Mouse (Mus musculus): ENCODE results near the gene Tbc1d17. TPM values are rescaled to one million over a fixed set of nuclear protein-coding genes. Genes with fewer than 3 reads are reported as not detected.

Gene Tbc1d17
- polyA plus RNA-seq, 1 experiment from 2014 or later, result 91.1 TPM

DNA sequence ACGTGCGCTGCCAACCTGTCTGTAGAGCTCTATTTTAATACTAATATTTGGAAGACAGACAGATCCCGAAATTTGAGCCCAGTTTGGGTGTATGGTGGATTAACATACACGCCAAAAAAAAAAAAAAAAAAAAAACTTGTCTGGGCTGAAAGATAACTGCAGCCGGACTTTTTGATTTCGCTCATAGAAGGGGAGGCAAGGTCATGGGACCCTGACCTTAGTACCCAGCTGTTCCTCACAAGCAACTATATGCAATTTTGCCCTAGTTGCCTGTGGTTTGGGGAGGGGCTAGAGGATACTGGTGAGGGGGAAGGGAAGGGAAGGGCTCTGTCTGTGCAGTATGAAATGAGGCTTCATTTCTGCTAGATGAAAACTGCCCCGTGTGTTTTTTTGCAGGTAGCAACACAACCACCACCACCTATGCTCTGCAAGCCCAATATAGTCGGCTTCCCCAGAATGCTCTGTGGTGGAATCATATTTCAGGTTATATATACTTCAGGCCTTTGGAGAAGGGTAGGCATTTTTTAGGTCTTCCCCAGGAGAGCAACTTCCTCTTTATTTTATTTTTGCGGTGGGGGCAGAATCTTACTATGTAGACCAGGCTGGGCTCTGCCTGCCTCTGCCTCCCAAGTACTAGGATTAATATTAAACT lies 7.5 kb upstream of the Tbc1d17 start:
- H3K4me1 ChIP-seq (replicated peaks), result peaks cover 90% of the 10 kb centered on the region

DNA sequence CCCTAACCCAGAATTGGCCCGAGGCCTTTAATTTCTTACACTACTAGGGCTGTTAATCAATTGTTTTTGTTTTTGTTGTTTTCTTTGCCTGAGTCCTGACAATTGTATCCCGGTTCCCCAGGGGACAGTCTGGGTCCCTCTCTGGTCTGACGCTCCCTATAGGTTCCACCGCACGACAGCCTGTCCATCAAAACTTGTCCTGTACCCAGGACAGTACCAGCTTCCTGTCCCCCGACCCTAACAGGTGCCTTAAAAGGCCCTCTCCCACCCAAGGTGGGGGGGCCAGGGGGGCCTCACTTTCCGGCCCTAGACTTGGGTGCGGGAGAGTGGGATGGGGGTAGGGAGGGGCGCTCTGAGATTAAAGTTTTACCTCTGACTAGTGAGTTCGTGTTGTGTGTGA lies 6.2 kb upstream of the Tbc1d17 start:
- Histone ChIP-seq H3K27me3 (ENCODE audit: insufficient read depth, poor library complexity, severe bottlenecking) (no peaks in the 10 kb centered on the region), H3K36me3 (peaks cover 37% of the 10 kb centered on the region), H3K27ac (peak overlapping the region; percentile 87), H3K9me3 (no peaks in the 10 kb centered on the region), H3K4me3 (peak overlapping the region; percentile 58), H3K4me1 (replicated peaks) (peaks cover 90% of the 10 kb centered on the region)
- DNase-seq (ENCODE audit: low spot score), result no peak
- WGBS, result 42% methylated on average over 10 of the region's 10 CpGs

More for the DNA sequence above, 7.5 kb upstream of the Tbc1d17 start:
- Histone ChIP-seq H3K27me3 (ENCODE audit: insufficient read depth, poor library complexity, severe bottlenecking) (no peaks in the 10 kb centered on the region), H3K27ac (peak overlapping the region; percentile 95), H3K36me3 (peaks cover 47% of the 10 kb centered on the region), H3K4me3 (peak overlapping the region; percentile 91), H3K9me3 (no peaks in the 10 kb centered on the region)
- no peak for DNase-seq (ENCODE audit: low spot score)
- 66% methylated on average over 9 of the region's 9 CpGs for WGBS

DNA sequence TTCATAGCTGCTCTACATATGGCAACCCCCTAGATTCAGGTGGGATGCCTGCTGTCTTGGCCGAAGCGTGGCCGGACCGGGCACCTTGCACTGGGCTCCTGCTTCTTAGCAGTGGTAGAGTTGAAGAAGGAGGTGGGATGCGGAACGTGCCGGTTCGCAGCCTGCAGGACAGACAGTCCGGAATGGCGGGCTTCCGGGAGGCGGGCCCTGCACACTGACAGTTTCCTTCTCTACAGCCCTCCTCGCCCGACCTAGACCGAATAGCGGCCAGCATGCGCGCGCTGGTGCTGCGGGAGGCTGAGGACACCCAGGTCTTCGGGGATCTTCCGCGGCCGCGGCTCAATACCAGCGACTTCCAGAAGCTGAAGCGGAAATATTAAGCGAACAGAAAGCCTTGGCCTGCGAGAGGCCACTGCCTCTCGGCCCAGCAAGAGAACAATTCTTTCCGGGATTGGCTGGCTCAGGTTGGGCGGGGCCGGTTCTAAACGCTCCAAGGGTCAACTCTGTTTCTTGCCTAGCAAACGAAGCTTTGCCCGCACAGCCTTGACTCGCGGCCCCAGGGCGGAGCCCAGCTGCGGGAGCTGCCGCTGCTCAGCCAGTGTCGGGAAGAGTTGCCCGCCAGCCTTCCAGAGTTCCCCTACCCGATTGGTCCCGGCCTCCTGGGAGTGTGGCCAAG lies 5.6 kb upstream of the Tbc1d17 start:
- Histone ChIP-seq H3K4me3 (peak overlapping the region; percentile 58), H3K9me3 (no peaks in the 10 kb centered on the region), H3K4me1 (replicated peaks) (peaks cover 85% of the 10 kb centered on the region), H3K27ac (peak overlapping the region; percentile 87), H3K27me3 (ENCODE audit: insufficient read depth, poor library complexity, severe bottlenecking) (no peaks in the 10 kb centered on the region), H3K36me3 (peaks cover 31% of the 10 kb centered on the region)
- peak; percentile 84 for DNase-seq (ENCODE audit: low spot score)
- WGBS, result 1% methylated on average over 45 of the region's 45 CpGs

DNA sequence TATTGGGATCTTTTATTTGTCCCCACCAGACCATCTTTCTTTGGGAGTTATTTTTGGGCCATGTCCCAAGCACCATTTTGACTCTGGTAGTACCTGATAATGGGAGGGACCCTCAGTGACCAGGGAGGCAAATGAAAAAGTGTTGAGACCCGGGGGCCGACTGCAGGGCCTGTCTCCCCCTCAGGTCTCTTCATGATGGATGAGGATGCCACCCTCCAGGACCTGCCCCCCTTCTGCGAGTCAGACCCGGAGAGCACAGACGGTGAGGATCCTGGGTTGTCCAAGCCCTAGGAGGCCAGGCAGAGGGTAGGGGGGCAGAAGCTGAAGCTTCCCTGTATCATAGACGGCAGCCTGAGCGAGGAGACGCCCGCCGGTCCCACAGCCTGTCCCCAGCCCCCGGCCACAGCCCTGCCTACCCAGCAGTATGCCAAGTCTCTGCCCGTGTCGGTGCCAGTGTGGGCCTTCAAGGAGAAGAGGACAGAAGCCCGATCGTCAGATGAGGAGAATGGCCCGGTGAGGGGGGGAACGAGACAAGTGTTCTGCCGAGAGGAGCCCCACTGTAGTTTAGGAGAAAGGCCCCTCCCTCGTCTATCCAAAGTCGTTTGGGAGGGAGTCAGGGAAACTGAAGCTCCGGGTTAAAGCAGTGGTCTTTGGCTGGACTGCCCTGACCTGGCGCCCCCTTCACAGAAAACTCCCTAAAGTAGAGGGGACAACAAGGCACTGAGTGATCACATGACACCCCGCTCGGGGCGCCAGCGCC lies 4.9 kb upstream of the Tbc1d17 start:
- DNase-seq (ENCODE audit: low spot score), result no peak
- Histone ChIP-seq H3K9me3 (no peaks in the 10 kb centered on the region), H3K36me3 (peaks cover 27% of the 10 kb centered on the region), H3K27me3 (ENCODE audit: insufficient read depth, poor library complexity, severe bottlenecking) (no peaks in the 10 kb centered on the region), H3K4me3 (peak overlapping the region; percentile 58), H3K27ac (peak overlapping the region; percentile 87), H3K4me1 (replicated peaks) (peaks cover 86% of the 10 kb centered on the region)
- WGBS, result 35% methylated on average over 26 of the region's 26 CpGs

DNA sequence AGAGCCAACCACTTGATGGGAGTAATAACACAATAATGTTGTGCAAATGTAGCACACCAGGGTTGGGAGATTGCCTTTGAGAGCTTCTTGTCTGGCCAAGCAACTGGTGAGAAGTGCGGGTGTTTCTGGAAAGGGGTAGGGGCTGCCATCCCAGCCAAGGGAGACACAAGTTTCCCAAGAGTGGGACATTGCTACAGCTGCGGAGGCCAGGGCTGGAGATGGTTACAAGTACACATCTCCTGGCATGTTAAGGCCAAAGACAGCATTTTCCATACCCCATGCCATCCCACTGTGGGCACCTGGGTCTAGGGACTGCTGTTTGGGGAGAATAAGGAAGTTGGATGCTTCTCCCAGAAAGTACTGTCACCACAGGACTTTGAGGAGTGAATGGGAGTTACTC lies 4.2 kb upstream of the Tbc1d17 start:
- 92% methylated on average over 2 of the region's 2 CpGs for WGBS
- H3K4me3 ChIP-seq, result peak overlapping the region; percentile 58
- peaks cover 27% of the 10 kb centered on the region for H3K36me3 ChIP-seq
- H3K27me3 ChIP-seq (ENCODE audit: insufficient read depth, poor library complexity, severe bottlenecking), result no peaks in the 10 kb centered on the region
- no peaks in the 10 kb centered on the region for H3K9me3 ChIP-seq
- peaks cover 83% of the 10 kb centered on the region for H3K4me1 ChIP-seq (replicated peaks)
- DNase-seq (ENCODE audit: low spot score), result no peak
- no peak overlapping the region; the same call in 1 of the 2 replicates for H3K27ac ChIP-seq

DNA sequence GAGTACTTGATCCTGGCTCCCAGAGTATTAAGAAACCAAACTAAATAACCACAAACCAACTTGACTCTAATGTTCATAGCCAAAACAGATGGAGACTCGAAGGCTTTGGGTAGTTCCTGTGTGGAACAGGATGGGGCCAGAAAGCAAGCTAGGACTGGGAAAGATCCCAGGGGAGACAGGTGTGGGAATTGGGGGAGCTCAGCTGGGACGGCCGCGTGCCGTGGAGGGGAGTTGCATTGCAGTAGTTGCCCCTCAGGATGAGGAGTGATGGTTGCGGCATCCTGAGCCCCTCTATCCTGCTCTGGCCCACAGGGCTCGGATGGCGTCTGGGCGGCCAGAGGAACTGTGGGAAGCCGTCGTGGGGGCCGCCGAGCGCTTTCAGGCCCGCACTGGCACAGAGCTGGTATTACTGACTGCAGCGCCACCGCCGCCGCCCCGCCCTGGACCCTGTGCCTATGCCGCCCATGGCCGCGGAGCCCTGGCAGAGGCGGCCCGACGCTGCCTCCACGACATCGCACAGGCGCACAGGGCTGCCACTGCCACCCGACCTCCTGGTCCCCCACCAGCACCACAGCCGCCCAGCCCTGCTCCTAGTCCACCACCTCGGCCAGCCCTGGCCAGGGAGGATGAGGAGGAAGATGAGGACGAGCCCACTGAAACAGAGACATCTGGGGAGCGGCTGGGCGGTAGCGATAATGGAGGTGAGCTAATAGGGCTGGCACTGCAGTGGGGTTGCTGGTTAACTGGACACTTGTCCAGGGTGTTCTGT lies 3.6 kb upstream of the Tbc1d17 start:
- 90% methylated on average over 36 of the region's 36 CpGs for WGBS
- Histone ChIP-seq H3K4me3 (peak overlapping the region; percentile 58; the same call in 1 of the 2 replicates), H3K4me1 (replicated peaks) (peaks cover 83% of the 10 kb centered on the region)

DNA sequence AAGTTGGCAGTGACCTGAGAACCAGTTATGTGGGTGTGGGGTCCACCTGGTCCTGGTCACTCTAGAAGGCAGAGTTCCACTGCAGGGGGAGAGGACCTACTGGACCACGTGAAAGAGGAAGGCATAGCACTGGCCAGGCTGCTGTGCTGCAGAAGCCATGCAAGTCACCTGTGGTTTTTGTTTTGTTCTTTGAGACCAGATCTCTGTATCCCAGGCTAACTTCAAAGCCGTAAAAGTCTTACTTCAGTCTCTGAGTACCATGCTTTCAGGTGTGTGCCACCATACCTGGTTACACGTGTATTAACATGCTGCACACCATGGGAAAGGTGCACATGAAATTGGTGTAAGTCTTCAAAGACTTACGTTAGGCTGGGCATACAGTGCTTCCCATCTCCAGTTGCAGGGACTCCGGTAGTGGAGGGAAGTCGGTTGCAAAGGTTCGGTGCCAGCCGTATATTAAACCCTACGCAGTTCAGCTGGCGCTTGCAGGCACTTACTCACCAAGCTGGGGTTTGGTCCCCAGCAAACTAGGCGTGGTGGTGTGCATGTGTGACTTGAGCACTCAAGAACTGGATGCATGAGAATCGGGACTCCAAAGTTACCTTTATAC lies 2.9 kb upstream of the Tbc1d17 start:
- WGBS, result 93% methylated on average over 12 of the region's 12 CpGs
- DNase-seq (ENCODE audit: low spot score), result no peak
- peaks cover 30% of the 10 kb centered on the region for H3K36me3 ChIP-seq
- H3K4me1 ChIP-seq (replicated peaks), result peaks cover 79% of the 10 kb centered on the region
- H3K9me3 ChIP-seq, result no peaks in the 10 kb centered on the region
- H3K27ac ChIP-seq, result no peak overlapping the region
- H3K27me3 ChIP-seq (ENCODE audit: insufficient read depth, poor library complexity, severe bottlenecking), result no peaks in the 10 kb centered on the region
- H3K4me3 ChIP-seq, result peak overlapping the region; percentile 72

More for the DNA sequence above, 3.6 kb upstream of the Tbc1d17 start:
- DNase-seq (ENCODE audit: low spot score), result no peak
- Histone ChIP-seq H3K9me3 (no peaks in the 10 kb centered on the region), H3K27me3 (ENCODE audit: insufficient read depth, poor library complexity, severe bottlenecking) (no peaks in the 10 kb centered on the region), H3K36me3 (peaks cover 27% of the 10 kb centered on the region), H3K27ac (no peak overlapping the region)

DNA sequence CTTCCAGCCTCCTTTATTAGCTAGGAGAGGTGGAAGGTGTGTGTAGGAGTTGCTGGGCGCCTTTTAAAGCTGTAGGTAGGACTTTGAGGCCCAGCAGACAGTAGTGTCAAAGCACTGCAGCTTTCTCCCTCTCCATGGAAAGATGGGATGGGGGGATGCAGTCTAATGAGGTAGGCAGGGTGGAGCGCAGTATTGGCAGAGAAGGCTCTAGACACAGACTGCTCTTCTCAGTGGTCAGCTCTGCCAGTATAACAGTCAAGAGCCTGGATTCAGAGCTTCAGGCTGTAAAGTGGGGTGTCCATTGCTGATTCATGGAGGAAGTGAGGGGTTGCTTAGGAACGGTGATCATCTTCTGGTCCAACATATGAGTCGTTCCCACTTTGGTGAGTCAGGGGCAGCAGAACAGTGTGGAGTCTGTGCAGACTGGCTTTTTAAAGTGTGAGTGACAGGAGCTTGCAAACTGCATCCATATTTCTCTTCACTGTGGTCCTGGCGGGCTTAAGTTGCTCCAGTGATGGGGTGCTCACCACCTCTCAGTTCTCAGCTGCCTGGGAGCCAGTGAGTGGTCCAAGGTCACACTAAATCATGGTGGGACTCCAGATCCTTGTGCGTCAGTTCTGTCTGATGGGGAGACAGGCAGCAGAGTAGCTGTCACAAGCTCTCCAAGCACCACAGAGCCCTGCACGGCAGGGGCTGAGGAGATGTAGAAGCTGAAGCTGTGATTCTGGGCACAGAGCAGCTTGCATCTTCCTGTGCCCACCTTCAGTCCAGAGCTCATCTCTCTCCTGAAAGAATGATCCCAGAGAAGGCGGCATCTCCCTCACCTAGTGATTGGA lies 2.1 kb upstream of the Tbc1d17 start:
- peaks cover 72% of the 10 kb centered on the region for H3K4me1 ChIP-seq (replicated peaks)
- H3K27me3 ChIP-seq (ENCODE audit: insufficient read depth, poor library complexity, severe bottlenecking), result no peaks in the 10 kb centered on the region
- peak overlapping the region; percentile 72 for H3K4me3 ChIP-seq
- H3K27ac ChIP-seq, result peak overlapping the region; percentile 93
- DNase-seq (ENCODE audit: low spot score), result no peak
- no peaks in the 10 kb centered on the region for H3K9me3 ChIP-seq
- peaks cover 38% of the 10 kb centered on the region for H3K36me3 ChIP-seq
- 82% methylated on average over 8 of the region's 8 CpGs for WGBS

DNA sequence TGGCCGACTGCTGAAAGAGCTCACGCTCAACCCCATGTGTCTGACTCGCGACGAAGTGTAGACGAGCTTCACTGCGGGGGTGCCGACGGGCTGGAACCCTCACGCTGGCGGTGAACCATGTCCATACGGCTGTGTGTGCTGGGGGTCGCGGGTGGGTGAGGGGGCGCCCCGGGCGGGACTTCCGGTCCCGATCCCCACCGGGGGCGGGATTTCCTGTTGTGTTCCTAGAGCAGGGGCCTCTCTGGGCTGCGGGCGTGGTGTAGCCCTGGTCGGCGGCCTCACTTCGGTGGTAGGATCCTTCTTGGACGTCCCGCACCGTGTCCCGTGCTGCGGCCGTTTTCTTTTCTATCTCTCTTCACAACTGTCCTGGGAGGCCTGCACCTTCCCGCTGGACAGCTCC lies 1.3 kb upstream of the Tbc1d17 start:
- WGBS, result under 1% methylated on average over 33 of the region's 33 CpGs
- H3K27ac ChIP-seq, result peak overlapping the region; percentile 93
- peak; percentile 85 for DNase-seq (ENCODE audit: low spot score)
- H3K36me3 ChIP-seq, result peaks cover 46% of the 10 kb centered on the region
- H3K27me3 ChIP-seq (ENCODE audit: insufficient read depth, poor library complexity, severe bottlenecking), result no peaks in the 10 kb centered on the region
- H3K4me3 ChIP-seq, result peak overlapping the region; percentile 72
- H3K9me3 ChIP-seq, result no peaks in the 10 kb centered on the region
- peaks cover 63% of the 10 kb centered on the region for H3K4me1 ChIP-seq (replicated peaks)

DNA sequence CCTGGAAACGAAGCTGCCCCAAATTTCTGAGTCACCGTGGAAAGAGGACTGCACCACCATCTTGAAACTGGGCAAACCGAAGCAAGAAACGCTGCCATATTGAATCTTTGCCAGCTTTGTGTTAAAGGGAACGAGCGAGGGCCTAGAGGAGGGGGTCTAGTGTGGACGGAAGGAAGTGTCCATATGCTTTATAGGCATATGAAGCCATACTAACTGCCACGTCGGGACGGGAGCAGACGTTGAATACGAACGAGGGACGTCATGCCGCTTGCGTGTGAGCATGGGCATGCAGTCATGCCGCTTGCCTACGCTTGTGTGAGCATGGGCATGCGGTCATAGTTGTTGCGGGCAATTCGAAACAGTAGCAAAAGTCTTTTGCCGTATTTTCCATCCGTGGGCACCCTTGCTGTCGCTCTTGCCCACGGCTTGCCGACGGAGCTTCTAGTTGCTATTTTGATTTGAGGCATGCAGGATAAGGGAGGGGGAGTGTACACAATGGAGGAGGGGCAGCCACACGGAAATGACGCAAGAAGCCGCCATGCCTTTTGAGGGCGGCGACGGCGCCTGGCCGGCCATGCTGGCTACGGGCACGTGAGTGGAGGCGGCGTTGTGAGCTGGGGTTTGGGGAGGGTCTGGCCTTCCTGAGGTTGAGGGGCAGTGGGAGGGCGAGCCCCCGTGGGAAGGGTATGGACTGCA lies 685 bp upstream of the Tbc1d17 start:
- Histone ChIP-seq H3K36me3 (peaks cover 52% of the 10 kb centered on the region), H3K4me3 (peak overlapping the region; percentile 72), H3K4me1 (replicated peaks) (peaks cover 57% of the 10 kb centered on the region), H3K9me3 (no peaks in the 10 kb centered on the region), H3K27me3 (ENCODE audit: insufficient read depth, poor library complexity, severe bottlenecking) (no peaks in the 10 kb centered on the region), H3K27ac (peak overlapping the region; percentile 93)
- WGBS, result under 1% methylated on average over 41 of the region's 41 CpGs
- DNase-seq (ENCODE audit: low spot score), result peak; percentile 90

DNA sequence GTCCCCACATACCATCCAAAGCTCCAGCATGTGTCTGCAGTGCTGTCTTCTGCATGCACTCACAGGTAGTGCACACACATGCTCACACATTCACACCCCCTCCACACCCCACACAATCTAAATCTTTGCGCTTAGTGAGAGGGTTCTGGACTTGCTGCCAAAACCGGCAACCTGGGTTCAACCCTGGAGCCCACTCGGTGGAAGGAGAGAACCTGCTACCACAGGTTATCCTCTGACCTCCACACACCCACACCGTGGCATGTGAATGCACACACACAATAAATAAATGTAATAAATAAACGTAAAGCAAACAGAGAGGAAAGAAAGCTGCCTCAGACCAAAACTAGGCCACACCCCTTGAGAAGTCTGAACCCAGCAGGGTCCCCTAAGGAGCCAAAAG lies 1.1 kb downstream of the Tbc1d17 start:
- Histone ChIP-seq H3K36me3 (peaks cover 60% of the 10 kb centered on the region), H3K27me3 (ENCODE audit: insufficient read depth, poor library complexity, severe bottlenecking) (0 out of 2 replicates have a peak, but pooled peaks cover under 1% of the 10 kb centered on the region), H3K9me3 (no peaks in the 10 kb centered on the region), H3K27ac (peak overlapping the region; percentile 93; the same call in 1 of the 2 replicates), H3K4me1 (replicated peaks) (peaks cover 39% of the 10 kb centered on the region), H3K4me3 (peak overlapping the region; percentile 72)
- DNase-seq (ENCODE audit: low spot score), result no peak
- WGBS, result 78% methylated on average over 5 of the region's 5 CpGs

All from hindbrain, embryonic 10.5 days (tissue).